Mouse (Mus musculus) embryonic facial prominence, embryonic 10.5 days (tissue): ENCODE results near the gene Ripk1. TPM values are rescaled to one million over a fixed set of nuclear protein-coding genes. Genes with fewer than 3 reads are reported as not detected.

Experiments
- polyA plus RNA-seq: library from polyadenylated mRNA; unstranded; fragments of >200 nt; fragmentation: Nextera tagmentation; extraction: Ambion mirVana; gene quantifications from 2 replicates; pipeline ENCODE4 v1.2.1, GENCODE M21; 2016

The Ripk1 gene
- polyA plus RNA-seq, 1 experiment from 2014 or later = 8.6 TPM

Other genes starting within 250 kb of the Ripk1 start
- not detected in 2 replicates for gene Serpinb6e, start 159.0 kb upstream of the Ripk1 start, polyA plus RNA-seq
- 0.24 TPM in 1 of 2 replicates, not detected in the other for gene Serpinb6c, start 96.7 kb upstream of the Ripk1 start, polyA plus RNA-seq
- gene Nqo2, start 37.7 kb upstream of the Ripk1 start, polyA plus RNA-seq = 21.6 and 24.0 TPM in 2 replicates
- gene Serpinb6a, start 431 bp downstream of the Ripk1 start, polyA plus RNA-seq = 31.1 and 36.2 TPM in 2 replicates
- gene Bphl, start 35.2 kb downstream of the Ripk1 start, polyA plus RNA-seq = 31.6 and 32.3 TPM in 2 replicates
- gene Tubb2a, start 75.6 kb downstream of the Ripk1 start, polyA plus RNA-seq = 101 and 105 TPM in 2 replicates
- 65.5 and 73.2 TPM in 2 replicates for gene Tubb2b, start 128.1 kb downstream of the Ripk1 start, polyA plus RNA-seq
- 97.9 and 99.9 TPM in 2 replicates for gene Psmg4, start 160.6 kb downstream of the Ripk1 start, polyA plus RNA-seq